Mouse (Mus musculus) thymus, adult 2 months (tissue): Measurements from ENCODE around the gene Chmp4b.

ENCODE experiments used
- CTCF ChIP-seq: fragments of 200-500 bp; IDR thresholded peaks from 2 replicates; pipeline ENCODE4 v1.5.1; 2012; ENCODE audit warnings: mild to moderate bottlenecking, control low read depth, low read length, moderate library complexity, borderline replicate concordance; ENCODE audit not compliant: control insufficient read depth, poor library complexity, insufficient read depth; ENCODE audit errors: extremely low read depth
- POLR2A ChIP-seq: fragments of 200-500 bp; IDR thresholded peaks from 2 replicates; pipeline ENCODE4 v1.6.1; 2012; ENCODE audit warnings: mild to moderate bottlenecking, low read length, control low read depth, moderate library complexity; ENCODE audit not compliant: control insufficient read depth, poor library complexity, insufficient read depth; ENCODE audit errors: extremely low read depth

GRCm38 (mm10) chr2:154734977-154735376, 83.5 kb downstream of the Chmp4b start:
- TF ChIP-seq POLR2A (no peak), CTCF (no peak)
